13 mouse cellular contexts compared by ENCODE assay signal in the genomic region with DNA sequence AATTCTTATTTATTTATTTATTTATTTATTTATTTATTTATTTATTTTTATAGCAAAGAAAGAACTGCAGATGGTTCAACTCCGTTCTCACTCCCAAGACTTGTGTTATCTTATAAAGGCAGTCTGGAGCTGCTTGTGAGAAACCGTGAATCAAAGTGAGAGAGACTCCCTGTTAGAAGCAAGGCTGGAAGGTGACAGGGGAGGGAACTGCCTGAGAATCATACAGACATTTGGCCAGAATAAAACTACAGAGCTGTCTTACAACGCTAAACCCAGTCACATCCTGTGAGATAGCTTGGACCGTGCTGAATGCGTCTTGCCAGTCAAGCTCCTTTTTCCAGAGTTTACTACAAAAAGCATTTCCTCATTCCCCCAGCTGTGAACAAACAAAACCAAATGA. TPM values are rescaled to one million over a fixed set of nuclear protein-coding genes. Genes with fewer than 3 reads are reported as not detected.
DNase-seq lines count a peak whose midpoint lies in the region; ATAC-seq and TF ChIP-seq lines count a peak whose summit lies in the region.
"Had no signal": no experiment of that assay in that cellular context is flagged by ENCODE, and none has a peak within 500 bp of the region (broad histone marks: within the 10 kb centered on the region; RNA-seq: fewer than 3 reads in every experiment).

No protein-coding gene starts in this region.

- H3K4me2 ChIP-seq in hindbrain, postnatal 0 days (ENCODE audit: low read depth, low read length) = no peak overlapping the region
- no peak overlapping the region for H3K4me2 ChIP-seq in hindbrain, embryonic 13.5 days

- H3K27ac ChIP-seq in hindbrain, postnatal 0 days = peak overlapping the region; percentile 51; the same call in 1 of the 2 replicates
- no peak overlapping the region for H3K27ac ChIP-seq in hindbrain, embryonic 13.5 days
- peak overlapping the region; percentile 91 for H3K27ac ChIP-seq in limb, embryonic 10.5 days
- H3K27ac ChIP-seq: macrophage had no signal

- H3K9ac ChIP-seq in hindbrain, postnatal 0 days (replicated peaks; ENCODE audit: low read length) = no peak overlapping the region
- no peak overlapping the region for H3K9ac ChIP-seq in hindbrain, embryonic 13.5 days

- no peak for DNase-seq in hindbrain, postnatal 0 days (ENCODE audit: low spot score)
- DNase-seq in urinary bladder, postnatal 14 days (ENCODE audit: low spot score) = peak; percentile 7
- DNase-seq in urinary bladder, postnatal 36 days (ENCODE audit: low spot score in 2 of 2) = no peak
- DNase-seq in limb, embryonic 10.5 days (ENCODE audit: low spot score) = no peak
- DNase-seq in cerebellum, postnatal 25 days = no peak
- DNase-seq in retina, postnatal 1 day = no peak
- DNase-seq: thymus, adult 18-20 months had no signal

- 57% methylated on average over 5 of the region's 5 CpGs for WGBS in hindbrain, postnatal 0 days
- 70% methylated on average over 5 of the region's 5 CpGs for WGBS in hindbrain, embryonic 13.5 days
- WGBS in limb, embryonic 10.5 days = 64% methylated on average over 5 of the region's 5 CpGs

- ATAC-seq in hindbrain, postnatal 0 days = no peak
- ATAC-seq in hindbrain, embryonic 13.5 days (ENCODE audit: low FRiP score) = no peak
- ATAC-seq in erythroblast, adult 5-6 weeks (replicated peaks; ENCODE audit: low FRiP score, poor library complexity, severe bottlenecking) = no peak

- no peaks in the 10 kb centered on the region for H3K9me3 ChIP-seq in hindbrain, postnatal 0 days (ENCODE audit: low read length)
- H3K9me3 ChIP-seq in hindbrain, embryonic 13.5 days = no peaks in the 10 kb centered on the region
- H3K9me3 ChIP-seq in limb, embryonic 10.5 days (replicated peaks) = no peaks in the 10 kb centered on the region

- H3K36me3 ChIP-seq in hindbrain, postnatal 0 days (ENCODE audit: insufficient read depth, low read length) = no peaks in the 10 kb centered on the region
- no peaks in the 10 kb centered on the region for H3K36me3 ChIP-seq in hindbrain, embryonic 13.5 days
- peaks cover 2% of the 10 kb centered on the region; the same call in 1 of the 2 replicates for H3K36me3 ChIP-seq in limb, embryonic 10.5 days

- H3K27me3 ChIP-seq in hindbrain, postnatal 0 days (ENCODE audit: insufficient read depth, low read length) = no peaks in the 10 kb centered on the region
- no peaks in the 10 kb centered on the region for H3K27me3 ChIP-seq in hindbrain, embryonic 13.5 days
- H3K27me3 ChIP-seq in limb, embryonic 10.5 days (ENCODE audit: low read depth, poor library complexity, severe bottlenecking) = no peaks in the 10 kb centered on the region

- no peaks in the 10 kb centered on the region for H3K4me1 ChIP-seq in hindbrain, postnatal 0 days (ENCODE audit: insufficient read depth, low read length)
- H3K4me1 ChIP-seq in hindbrain, embryonic 13.5 days (replicated peaks) = peaks cover 29% of the 10 kb centered on the region
- H3K4me1 ChIP-seq in limb, embryonic 10.5 days = peaks cover 69% of the 10 kb centered on the region

- no peak overlapping the region for H3K4me3 ChIP-seq in hindbrain, postnatal 0 days (ENCODE audit: low read length)
- H3K4me3 ChIP-seq in hindbrain, embryonic 13.5 days = no peak overlapping the region
- no peak overlapping the region for H3K4me3 ChIP-seq in limb, embryonic 10.5 days

- TF ChIP-seq CTCF in hindbrain, postnatal 0 days (IDR thresholded peaks at IDR 0.05; ENCODE audit: low read depth) = no peak

RNA-seq across cellular contexts. Expression of a gene that starts 59.0 kb away (rescaled TPM):
- total RNA-seq in hindbrain, postnatal 0 days (2014; rRNA removed) = not detected in 2 replicates
- 0.19 and 0.35 TPM in 2 replicates for polyA plus RNA-seq in hindbrain, postnatal 0 days (2015; fragmentation: Nextera tagmentation; extraction: Ambion mirVana)
- polyA plus RNA-seq in hindbrain, embryonic 13.5 days (2015; fragmentation: Nextera tagmentation; extraction: Ambion mirVana) = not detected in 2 replicates
- polyA plus RNA-seq in limb, embryonic 10.5 days (2016; fragmentation: Nextera tagmentation; extraction: Ambion mirVana) = not detected in 2 replicates
- total RNA-seq in erythroblast, adult 5-6 weeks (2015; ENCODE audit: low replicate concordance) = not detected in 2 replicates
- total RNA-seq in erythroblast, adult 5-6 weeks (2017; ENCODE audit: low replicate concordance) = not detected in 2 replicates
- total RNA-seq: adrenal gland, adult 8-10 months; gastrocnemius, postnatal 10 days; layer of hippocampus, postnatal 14 days had no signal
- polyA plus RNA-seq: macrophage had no signal
